Mouse (Mus musculus): ENCODE data around the gene Rnf17.

Gene Rnf17

DNA sequence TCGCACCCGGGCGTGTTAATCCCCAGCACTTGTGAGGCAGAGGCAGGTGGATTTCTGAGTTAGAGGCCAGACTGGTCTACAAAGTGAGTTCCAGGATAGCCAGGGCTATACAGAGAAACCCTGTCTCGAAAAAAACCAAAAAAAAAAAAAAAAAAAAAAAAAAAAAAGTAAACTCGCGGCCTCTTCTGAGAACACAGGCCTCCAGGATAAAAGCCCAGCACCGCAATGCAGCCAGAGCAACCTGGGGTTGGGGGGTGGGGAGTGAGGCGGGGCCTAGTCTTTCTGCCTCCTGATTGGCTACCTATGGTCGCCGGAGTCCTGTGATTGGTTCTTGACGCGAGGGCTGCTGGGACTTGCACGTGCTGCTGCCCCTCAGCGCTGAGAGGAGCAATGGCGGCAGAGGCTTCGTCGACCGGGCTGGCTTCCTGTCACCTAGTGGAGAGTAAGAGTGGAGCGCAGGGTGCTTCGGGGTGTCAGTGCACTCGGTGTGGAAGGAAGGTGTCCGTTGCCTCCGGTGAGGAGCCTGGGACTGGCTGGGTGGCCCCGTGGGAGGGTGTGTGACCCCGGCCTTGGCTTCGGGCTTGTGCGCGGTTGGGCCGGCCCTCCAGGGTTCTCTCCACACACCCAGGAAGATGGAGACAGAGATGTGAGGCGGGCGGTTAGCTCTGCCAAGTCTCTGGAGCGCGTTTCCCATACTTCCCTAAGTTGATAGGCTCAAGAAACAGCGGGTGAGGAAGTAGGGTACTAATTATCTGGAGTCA is at the start of gene Rnf17:
Gene Rnf17 (plus strand): TSS at position 271 of the 761 bp plus-strand sequence.
- peak; percentile 12 for DNase-seq (ENCODE audit: low spot score)

DNA sequence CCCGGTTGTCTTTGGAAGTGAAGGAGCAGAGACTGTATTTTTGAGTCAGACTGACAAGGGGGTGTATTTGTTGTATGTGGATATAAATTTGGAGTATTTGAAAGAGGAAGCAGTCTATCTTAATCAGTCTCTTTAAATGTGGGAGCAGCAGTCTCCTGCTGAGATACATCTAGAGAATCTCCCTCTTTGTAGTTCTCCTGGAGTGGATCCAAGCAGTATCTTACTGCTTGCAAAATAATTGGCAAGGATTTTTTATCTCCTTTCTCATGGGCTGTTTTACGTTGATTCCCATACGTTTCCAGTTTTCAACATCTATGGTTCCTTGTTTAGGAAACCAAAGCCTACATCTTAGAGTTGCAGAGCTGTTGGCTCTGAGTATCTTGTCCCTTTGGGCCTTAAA is 47.6 kb upstream of the Rnf17 start:
- DNase-seq (ENCODE audit: low spot score) = no peak

DNA sequence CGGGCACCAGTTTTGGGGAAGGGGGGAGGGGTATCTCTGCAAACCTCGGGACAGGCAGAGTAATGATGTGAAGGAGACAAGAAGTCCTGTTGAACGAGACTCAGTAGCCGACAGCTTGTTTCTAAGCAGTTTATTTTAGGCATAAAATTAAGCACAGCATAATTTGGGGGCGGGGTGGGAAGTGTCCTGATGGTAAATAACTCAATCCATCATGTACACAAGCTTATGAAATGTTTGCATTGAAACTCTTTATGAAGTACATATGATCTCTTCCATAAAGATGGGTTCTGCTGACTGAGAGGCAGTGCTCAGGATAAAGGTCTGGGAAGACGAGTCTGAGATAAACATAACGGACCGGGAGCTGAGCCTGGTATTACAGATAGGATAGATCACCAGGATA is 47.0 kb upstream of the Rnf17 start:
- no peak for DNase-seq (ENCODE audit: low spot score)

DNA sequence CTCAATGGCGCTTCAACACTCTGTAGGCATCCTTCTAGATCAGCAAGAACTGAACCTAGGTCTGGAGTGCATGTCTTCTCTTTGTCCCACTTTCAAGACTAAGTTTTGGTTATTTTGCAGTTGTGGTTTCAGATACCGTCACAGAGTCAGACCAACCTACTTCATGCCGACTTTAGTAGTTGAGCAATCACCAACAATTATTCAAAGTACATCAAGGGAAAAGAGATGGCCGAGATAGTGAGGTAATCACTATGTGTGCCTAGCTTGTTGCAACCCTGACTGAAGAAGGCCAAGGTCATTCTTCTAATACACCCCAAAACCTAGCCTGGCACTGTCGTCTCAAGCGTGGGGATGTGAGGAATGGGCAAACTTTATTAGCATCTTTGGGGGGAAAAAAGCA is 46.2 kb upstream of the Rnf17 start:
- no peak for DNase-seq (ENCODE audit: low spot score)

DNA sequence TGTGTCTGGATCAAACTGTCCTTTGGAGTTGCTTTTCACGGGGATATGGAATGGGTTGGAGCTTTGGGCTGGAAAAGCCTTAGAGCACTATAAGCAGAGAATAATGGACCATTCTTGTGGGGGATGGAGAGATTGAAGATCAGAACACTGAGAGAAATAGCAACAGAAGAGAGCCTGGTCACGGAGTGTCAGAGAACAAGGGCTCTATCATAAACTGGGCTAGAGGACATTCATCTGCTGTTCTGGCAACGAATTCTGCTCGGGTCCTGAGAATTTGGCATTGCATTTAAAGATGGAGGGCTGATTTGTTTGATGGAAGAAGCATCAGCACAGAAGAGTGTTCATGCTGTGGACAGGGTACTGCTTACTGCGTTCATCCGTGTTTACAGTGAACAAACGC is 44.0 kb upstream of the Rnf17 start:
- DNase-seq (ENCODE audit: low spot score) = no peak

DNA sequence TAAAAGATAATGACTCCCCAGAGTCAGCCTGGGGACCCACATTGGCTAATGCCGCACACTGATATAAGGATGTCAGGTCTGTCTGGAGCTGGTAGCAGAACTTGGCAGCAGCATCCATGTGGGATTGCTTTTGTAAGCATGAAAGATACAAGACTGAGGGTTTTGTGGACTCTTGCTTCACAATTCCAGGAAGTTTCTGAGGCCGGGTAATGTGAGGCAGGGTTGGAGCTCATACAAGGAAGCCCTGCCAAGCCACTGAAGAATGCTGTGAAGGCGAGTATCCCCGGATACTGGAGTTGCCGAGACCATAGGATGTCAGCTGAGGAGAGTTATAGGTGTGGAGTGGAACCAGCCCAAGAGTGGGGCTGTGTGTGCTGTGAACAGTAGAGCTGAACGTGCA is 43.2 kb upstream of the Rnf17 start:
- no peak for DNase-seq (ENCODE audit: low spot score)

DNA sequence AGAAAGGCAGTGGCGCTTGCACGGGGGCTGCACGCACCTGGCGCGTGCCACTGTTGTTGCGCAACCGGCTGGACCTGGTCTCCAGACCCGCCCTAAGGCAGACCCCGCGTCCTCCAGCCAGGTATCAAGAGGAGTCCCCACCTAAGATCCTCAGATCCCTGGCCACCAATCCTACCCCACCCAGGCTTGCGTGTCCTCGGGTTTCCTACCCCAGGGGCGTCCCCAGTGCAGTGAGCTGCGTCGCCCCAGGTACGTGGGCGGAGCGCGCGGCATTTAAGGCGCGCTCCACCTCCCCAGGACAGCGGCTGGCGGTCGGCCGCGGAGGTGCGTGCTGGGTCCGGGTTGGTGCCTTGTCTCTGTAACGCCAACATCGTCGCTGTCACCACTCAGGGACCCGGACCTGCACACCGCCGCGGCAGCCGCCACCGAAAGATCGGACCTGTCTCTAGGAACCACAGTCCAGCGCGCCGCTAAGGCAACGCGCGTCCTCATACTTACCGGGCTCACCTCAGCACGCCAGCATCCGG is 37.6 kb upstream of the Rnf17 start, which contains the start of gene Atp12a:
Gene Atp12a (plus strand): TSS at position 358 of the 527 bp plus-strand sequence.
- DNase-seq (ENCODE audit: low spot score) = peak; percentile 32

DNA sequence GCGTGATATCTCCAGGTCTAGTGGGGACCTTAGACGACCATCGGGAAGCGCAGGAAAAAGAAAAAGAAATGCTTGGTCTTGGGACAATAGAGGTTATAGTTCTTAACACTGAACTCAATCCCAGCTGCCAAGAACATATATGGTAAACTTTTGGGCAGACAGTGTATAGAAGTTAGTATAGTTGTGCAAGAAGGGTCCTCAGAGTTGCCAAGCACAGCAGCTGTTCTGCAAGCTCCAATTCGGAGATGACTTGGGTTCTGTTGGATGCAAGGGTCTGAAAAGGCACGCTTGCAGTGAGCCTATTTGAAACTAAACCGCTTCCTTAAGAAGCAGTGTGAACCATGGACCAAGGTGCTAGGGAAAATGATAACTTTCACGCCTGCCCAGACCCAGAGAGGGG is 37.1 kb upstream of the Rnf17 start:
- DNase-seq (ENCODE audit: low spot score) = no peak

DNA sequence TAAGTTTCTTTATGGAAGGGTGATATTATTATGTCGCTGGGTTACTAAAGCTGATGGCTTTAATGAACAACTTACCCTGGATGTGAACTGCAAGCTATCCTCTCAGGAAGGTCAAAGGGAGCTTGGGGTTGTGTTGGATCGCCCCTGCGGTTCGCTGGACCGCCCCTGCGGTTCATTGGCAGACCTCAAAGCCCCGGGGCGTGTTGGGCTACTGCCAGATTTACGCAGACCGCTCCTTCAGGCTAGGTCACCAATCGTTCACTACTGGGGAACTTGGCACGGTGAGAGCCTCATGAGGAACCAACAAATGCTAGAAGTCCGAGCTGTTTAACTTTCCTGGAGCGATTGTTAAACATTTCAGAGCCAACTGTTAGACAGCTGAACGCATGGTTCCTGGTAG is 35.7 kb upstream of the Rnf17 start:
- no peak for DNase-seq (ENCODE audit: low spot score)

DNA sequence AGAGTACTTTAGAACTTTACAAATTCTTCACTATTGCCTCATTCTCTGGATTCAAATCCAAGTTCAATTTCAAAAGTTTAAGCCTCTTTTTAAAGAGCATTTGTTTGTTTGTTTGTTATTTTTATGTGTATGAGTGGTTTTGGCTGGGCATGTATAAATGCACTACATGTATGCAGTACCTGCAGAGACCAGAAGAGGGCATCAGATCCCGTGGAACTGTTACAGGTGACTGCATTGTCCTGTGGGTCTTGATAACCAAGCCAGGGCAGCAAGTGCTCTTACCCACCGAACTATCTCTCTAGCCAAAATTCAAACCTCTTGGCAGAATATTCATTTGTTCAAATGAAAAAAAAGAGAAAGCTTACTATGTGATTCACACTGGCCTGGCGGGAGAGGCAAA is 33.5 kb upstream of the Rnf17 start:
- DNase-seq (ENCODE audit: low spot score) = peak; percentile 48

DNA sequence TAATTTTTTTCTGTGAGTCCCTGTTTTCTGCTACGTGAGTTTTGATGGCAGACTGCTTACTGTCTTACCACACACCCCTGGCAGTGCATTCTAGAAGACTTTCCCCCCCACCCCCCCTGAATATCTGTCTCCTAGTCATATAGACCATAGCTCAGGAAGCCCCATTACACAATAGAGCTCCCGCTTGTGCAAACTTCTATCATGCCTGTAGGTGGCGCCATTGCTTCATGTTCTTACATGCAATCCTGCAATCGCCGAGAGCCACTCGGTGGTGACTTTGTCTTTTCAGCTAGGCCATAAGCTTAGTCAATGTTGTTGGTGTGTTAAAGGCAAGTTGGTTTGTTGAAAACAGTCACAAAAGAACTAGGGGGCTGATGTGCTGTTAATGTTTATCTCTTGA is 26.6 kb upstream of the Rnf17 start:
- peak; percentile 94 for DNase-seq (ENCODE audit: low spot score)

DNA sequence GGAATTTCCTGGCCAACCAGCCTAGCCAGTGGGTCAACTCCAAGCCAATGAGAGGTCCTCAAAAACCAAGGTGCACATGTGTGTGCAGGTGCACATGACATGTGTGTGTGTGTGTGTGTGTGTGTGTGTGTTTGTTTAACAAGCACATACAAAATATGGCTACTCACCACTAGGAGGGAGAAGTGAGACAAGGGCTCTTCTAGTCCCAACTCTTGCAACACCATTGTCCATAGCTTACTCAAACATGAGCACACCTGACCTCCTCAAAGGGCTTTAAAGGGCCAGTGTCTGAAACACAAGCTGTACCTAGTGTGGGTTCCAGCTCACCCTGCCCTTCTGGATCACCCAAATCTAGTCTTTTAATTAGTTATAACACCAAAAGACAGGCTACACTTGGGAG is 24.6 kb upstream of the Rnf17 start:
- DNase-seq (ENCODE audit: low spot score) = no peak

DNA sequence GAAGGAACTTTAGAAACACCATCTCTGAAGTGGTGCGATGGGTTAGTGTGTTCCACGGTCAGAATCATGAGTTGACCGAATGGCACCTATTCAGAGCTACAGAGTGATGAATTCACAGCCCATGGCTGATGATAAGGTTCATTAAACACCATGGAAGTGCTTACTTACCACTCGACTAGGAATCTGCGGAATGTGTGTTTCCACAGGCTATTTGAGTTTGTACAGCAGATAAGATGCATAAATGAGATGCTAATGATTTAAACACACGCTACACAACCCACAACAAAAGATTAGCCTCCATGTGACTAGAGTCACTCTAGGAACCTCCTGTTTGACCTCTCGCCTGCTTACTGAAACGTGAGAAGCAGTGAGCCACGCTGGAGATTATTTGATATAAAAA is 23.0 kb upstream of the Rnf17 start:
- no peak for DNase-seq (ENCODE audit: low spot score)

DNA sequence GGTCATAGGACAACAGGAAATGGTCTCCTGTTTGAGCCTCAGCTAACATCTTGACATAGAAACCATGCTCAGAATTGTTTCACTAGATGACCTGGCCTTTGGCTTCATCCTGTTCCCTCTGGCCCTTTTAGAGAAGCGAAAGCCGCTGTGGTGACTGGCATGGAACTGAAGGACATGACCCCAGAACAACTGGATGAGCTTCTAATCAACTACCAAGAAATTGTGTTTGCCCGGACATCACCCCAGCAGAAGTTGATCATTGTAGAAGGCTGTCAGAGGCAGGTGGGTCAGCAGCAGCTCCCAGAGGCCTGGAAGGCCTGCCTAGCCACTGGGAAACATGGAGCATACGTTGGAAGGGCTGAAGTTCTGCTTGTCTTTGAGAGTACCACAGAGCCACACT is 20.0 kb upstream of the Rnf17 start:
- no peak for DNase-seq (ENCODE audit: low spot score)

DNA sequence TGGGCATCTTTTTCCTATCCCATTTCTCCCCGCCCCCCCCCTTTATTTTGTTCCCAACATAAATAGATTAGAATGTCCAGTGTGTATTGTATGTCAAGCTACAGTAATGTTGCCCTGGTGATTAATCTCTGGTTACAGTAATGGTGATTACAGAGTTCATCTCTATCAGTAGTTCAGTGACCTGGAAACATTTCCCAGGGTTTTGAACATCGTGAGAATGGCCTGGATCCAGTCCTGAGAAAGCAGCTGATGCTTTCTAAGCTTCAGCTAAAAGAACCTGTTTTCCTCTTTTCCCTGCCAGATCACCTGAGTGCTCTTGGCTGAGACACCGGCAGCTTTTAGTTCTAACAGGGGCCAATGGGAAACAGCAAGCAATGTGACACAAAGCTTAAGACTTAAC is 12.1 kb upstream of the Rnf17 start:
- DNase-seq (ENCODE audit: low spot score) = no peak

DNA sequence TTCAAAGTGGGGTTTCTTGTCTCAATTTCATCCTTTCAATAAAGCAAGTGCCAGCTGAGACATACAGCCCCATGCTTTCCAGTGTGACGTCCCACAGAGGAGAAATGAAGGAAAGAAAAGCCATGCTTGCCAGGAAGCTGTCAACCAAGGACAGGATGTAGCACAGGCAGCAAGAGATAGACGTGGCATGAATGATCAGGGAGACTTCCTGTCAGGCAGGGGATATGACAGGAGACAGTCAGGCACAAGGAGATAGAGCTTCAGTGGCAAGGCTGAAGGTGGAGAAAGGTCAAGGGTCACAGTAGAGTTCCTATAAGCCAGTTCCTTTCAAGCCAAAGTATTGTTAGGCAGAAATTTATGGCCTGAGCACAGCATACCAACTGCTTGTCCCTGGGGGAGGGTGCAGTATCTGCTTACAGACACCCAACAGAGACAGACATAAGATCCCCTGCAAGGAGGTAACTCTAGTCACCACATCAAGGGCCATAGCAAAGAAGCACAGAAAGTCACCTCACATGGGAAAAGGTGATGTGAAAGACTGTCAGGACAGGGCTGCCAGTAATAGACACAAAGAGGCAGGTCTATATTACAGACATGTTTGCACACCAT is 8.6 kb upstream of the Rnf17 start:
- peak; percentile 35 for DNase-seq (ENCODE audit: low spot score)

DNA sequence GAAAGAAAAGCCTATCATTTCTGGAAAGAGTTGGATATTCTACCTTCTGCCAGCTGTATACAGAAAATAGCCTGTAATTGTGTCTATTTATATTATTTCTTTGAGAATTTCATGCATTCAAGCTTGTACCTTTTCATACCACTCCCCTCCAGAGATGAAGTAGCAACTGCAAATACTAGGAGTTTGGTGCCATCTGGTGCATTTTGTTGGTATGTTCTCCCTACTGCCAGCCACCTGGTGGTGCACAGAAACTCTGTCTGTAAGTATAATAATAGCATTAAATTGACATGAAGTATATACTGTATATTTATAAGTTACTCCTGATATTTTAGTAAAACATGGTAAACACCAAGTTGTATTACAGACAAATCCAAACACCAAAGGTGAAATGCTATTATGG is 4.4 kb upstream of the Rnf17 start:
- DNase-seq (ENCODE audit: low spot score) = peak; percentile 46

DNA sequence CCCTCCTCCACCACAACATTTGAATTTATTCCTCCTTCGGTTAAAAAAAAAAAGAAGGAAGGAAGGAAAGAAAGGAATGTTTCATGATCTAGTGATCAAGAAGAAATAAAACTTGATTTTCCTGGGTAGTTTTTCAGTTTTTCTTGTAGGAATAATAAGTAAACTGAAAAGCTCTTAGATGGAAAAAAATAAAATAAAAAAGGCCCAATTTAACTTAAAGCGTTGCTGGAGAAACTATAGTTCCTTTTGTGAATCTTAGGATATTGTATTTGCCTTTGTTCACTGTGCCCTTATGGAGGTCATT is 643 bp downstream of the Rnf17 start:
- no peak for DNase-seq (ENCODE audit: low spot score)

DNA sequence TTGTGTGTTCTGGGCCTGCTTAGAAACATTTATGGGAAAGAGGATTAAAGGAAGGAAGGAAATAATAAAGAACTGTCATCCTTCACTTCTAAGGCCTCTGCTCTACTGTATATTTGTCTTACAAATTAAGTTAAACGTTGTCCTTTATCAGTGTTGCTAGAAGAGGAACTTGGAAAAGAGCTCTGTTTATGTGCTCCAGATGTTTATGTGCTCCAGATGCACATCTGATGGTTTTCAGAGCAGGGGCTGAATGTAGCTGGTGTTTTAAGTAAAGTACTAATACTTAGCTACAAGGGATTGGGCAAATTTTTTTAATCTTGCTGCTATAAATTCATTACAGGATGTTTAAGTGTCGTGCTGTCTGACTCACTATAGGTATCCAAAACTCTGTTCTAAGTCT is 59.7 kb downstream of the Rnf17 start:
- no peak for DNase-seq (ENCODE audit: low spot score)

DNA sequence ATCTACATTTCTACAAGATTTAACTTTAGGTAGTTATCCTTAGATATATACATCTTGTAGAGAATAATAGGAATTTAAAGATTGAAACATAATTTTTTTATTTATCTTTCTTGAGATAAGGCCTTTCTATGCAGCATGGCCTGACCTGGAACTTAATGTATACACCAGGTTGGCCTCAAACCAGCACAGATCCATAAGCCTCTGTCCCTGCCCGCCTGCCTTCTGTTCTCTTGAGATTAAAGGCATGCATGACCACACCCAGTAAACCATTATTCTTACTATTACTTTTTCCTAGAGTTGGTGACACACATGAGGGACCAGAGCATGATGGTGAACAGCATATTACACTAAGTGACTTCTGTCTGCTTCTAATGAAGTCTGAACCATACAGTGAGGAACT is 60.3 kb downstream of the Rnf17 start:
- no peak for DNase-seq (ENCODE audit: low spot score)

DNA sequence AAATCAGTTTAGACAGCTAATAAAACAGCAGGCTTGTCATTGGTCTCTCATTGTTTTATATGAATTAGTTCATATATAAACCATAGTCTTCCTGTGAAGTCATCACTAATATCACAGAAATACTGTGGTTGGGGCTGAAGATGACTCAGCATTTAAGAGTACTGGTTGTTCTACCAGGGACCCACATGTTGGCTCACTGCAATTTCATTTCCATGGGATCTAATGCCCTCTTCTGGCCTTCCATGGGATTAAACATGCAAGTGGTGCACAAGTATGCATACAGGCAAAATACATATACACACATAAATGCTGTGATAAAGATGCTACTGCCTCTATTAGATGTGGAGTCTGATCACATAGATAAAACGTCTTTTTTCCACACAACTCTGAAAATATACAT is 65.8 kb downstream of the Rnf17 start:
- peak; percentile 53 for DNase-seq (ENCODE audit: low spot score)

DNA sequence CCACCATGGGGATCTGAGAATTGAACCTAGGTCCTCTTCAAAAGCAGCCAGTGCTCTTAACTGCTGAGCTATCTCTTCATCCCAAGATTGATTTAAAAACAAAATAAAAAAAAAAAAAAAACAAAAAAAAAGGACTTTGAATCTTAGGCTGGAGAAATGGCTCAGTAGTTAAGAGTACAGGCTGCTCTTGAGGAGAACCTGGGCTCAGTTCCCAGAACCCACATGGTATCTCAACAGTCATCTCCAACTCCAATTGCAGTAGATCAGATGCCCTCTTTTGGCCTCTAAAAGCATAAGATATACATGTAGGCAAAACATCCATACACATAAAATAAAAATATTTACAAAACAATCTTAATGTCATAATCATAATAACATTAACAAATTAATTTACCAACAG is 87.4 kb downstream of the Rnf17 start:
- no peak for DNase-seq (ENCODE audit: low spot score)

DNA sequence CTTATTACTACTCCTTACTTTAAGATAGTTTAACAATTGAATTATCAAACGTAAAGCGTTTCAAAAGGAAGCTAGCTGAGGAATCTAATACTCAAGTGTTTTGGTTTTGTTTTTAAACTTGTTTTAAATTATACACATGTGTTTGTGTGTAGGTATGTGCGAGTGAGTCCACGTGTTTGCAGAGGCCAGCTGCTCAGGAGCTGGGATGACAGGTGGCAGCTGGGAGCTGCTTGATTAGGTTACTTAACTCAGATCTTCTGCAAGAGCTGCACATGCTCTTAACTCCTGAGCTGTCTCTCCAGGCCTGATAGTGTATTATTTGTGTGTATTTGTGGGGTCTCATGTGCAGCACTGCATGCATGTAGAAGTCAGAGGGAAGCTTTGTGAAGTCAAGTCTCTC is 100.0 kb downstream of the Rnf17 start:
- DNase-seq (ENCODE audit: low spot score) = no peak

DNA sequence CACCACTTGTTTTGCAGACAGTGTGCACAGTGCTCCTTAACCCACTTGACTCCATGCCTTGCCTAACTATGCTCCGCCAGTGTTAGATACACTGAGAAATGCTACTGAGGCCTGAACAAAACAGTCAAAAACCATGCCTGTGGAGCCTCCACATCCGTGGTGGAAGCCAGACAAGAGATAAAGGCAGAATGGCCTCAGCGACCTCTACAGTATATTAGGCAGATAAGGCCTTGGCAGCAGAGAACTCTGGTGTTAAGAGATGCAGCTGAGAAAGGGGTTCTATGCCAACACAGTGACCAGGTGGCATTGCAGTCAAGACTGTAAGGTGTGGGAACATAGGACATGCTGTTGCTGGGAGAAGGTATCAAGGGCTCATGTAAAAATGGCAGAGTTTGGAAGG is 104.4 kb downstream of the Rnf17 start:
- DNase-seq (ENCODE audit: low spot score) = no peak

Data from embryo, embryonic 10 days (tissue).